Mouse (Mus musculus) heart, adult 2 months (tissue): Measurements from ENCODE around the gene Ano10.

ENCODE experiments used
- CTCF ChIP-seq: fragments of 200-600 bp; IDR thresholded peaks from 2 replicates; pipeline ENCODE4 v1.8.1; 2022; ENCODE audit warnings: antibody characterized with exemption, mild to moderate bottlenecking, moderate library complexity
- EP300 ChIP-seq: fragments of 200-500 bp; IDR thresholded peaks from 2 replicates; pipeline ENCODE4 v1.6.1; 2011; ENCODE audit warnings: low read depth, low read length, control low read depth; ENCODE audit not compliant: insufficient read depth
- POLR2A ChIP-seq: fragments of 200-500 bp; IDR thresholded peaks from 2 replicates; pipeline ENCODE4 v1.6.1; 2011; ENCODE audit warnings: mild to moderate bottlenecking, low read depth, low read length, control low read depth; ENCODE audit not compliant: insufficient read depth

- no peak for TF ChIP-seq POLR2A
- TF ChIP-seq CTCF: no peak
- no peak for TF ChIP-seq EP300
Observed at GRCm38 (mm10) chr9:122244800-122245165, 49.4 kb downstream of the Ano10 start.
